10 mouse cellular contexts compared by ENCODE assay signal in genomic region chr11:44977921-44978397, GRCm38 (mm10).
DNase-seq lines count a peak whose midpoint lies in the region; ATAC-seq and TF ChIP-seq lines count a peak whose summit lies in the region.
"Had no signal": no experiment of that assay in that cellular context is flagged by ENCODE, and none has a peak within 500 bp of the region (broad histone marks: within the 10 kb centered on the region; RNA-seq: fewer than 3 reads in every experiment).

No protein-coding gene starts in this region.

- H3K9ac ChIP-seq in forebrain, embryonic 16.5 days (replicated peaks; ENCODE audit: low read depth, low read length) = no peak overlapping the region
- H3K9ac ChIP-seq in kidney, embryonic 16.5 days (replicated peaks; ENCODE audit: low read length) = no peak overlapping the region
- H3K9ac ChIP-seq: intestine, embryonic 15.5 days had no signal

- 0 out of 2 replicates have a peak overlapping the region, but pooled peaks have one; percentile 25 for H3K27ac ChIP-seq in gastrocnemius, adult 2 months
- no peak overlapping the region; the same call in 1 of the 2 replicates for H3K27ac ChIP-seq in forebrain, embryonic 16.5 days (ENCODE audit: low read length)
- no peak overlapping the region for H3K27ac ChIP-seq in kidney, embryonic 16.5 days (ENCODE audit: low read length)
- H3K27ac ChIP-seq: intestine, embryonic 15.5 days had no signal

- H3K36me3 ChIP-seq in forebrain, embryonic 16.5 days (ENCODE audit: control insufficient read depth, insufficient read depth) = no peaks in the 10 kb centered on the region
- H3K36me3 ChIP-seq in kidney, embryonic 16.5 days (ENCODE audit: insufficient read depth, low read length) = no peaks in the 10 kb centered on the region
- H3K36me3 ChIP-seq: intestine, embryonic 15.5 days had no signal

- no peak for TF ChIP-seq CTCF in gastrocnemius, adult 2 months (IDR thresholded peaks at IDR 0.05)

- WGBS in forebrain, embryonic 16.5 days = 47% methylated on average over 4 of the region's 4 CpGs
- 89% methylated on average over 4 of the region's 4 CpGs for WGBS in kidney, embryonic 16.5 days

- ATAC-seq in forebrain, embryonic 16.5 days = peak; percentile 95
- no peak for ATAC-seq in kidney, embryonic 16.5 days (ENCODE audit: low FRiP score, low TSS enrichment)
- ATAC-seq: intestine, embryonic 15.5 days had no signal

- no peak overlapping the region for H3K4me2 ChIP-seq in forebrain, embryonic 16.5 days (ENCODE audit: low read length)
- no peak overlapping the region for H3K4me2 ChIP-seq in kidney, embryonic 16.5 days (replicated peaks; ENCODE audit: low read depth, low read length)
- H3K4me2 ChIP-seq: intestine, embryonic 15.5 days had no signal

- DNase-seq in gastrocnemius, adult 2 months = no peak
- no peak for DNase-seq in gastrocnemius, adult 18-20 months (ENCODE audit: low spot score)
- DNase-seq in layer of hippocampus, postnatal 25 days (ENCODE audit: extremely low spot score in 1 of 2, low spot score in 1 of 2) = peak; percentile 11 to 20
- peak; percentile 17 for DNase-seq in right cerebral cortex, adult 18-20 months
- no peak for DNase-seq in lung, postnatal 36 days
- DNase-seq in lung, postnatal 14 days = no peak
- DNase-seq: cerebellum, adult 11-12 months had no signal

- no peak overlapping the region for H3K4me3 ChIP-seq in gastrocnemius, adult 2 months
- no peak overlapping the region for H3K4me3 ChIP-seq in forebrain, embryonic 16.5 days (replicated peaks; ENCODE audit: low read length)
- H3K4me3 ChIP-seq in kidney, embryonic 16.5 days (ENCODE audit: low read length) = no peak overlapping the region
- H3K4me3 ChIP-seq: intestine, embryonic 15.5 days had no signal

- intact Hi-C loops in gastrocnemius, adult 2 months (cut with DNase I) = no loop called here

- peaks cover 5% of the 10 kb centered on the region; the same call in 1 of the 2 replicates for H3K27me3 ChIP-seq in forebrain, embryonic 16.5 days (replicated peaks; ENCODE audit: control insufficient read depth, insufficient read depth, low read length)
- no peaks in the 10 kb centered on the region for H3K27me3 ChIP-seq in kidney, embryonic 16.5 days (ENCODE audit: insufficient read depth, low read length)
- H3K27me3 ChIP-seq: intestine, embryonic 15.5 days had no signal

- peaks cover 29% of the 10 kb centered on the region for H3K4me1 ChIP-seq in forebrain, embryonic 16.5 days (replicated peaks; ENCODE audit: control insufficient read depth, insufficient read depth, low read length)
- 0 out of 2 replicates have a peak, but pooled peaks cover 4% of the 10 kb centered on the region for H3K4me1 ChIP-seq in kidney, embryonic 16.5 days (ENCODE audit: insufficient read depth, low read length)

- no peaks in the 10 kb centered on the region for H3K9me3 ChIP-seq in forebrain, embryonic 16.5 days (ENCODE audit: control insufficient read depth, low read length)
- no peaks in the 10 kb centered on the region for H3K9me3 ChIP-seq in kidney, embryonic 16.5 days (ENCODE audit: low read length)
- H3K9me3 ChIP-seq: intestine, embryonic 15.5 days had no signal

Comparison
In these comparisons a context has a peak if more than half of its experiments do, and no peak if none do; other contexts are left out.
1. DNase-seq: peak in layer of hippocampus, postnatal 25 days (2 of 2) and right cerebral cortex, adult 18-20 months (single experiment); none in gastrocnemius, adult 2 months (single experiment), gastrocnemius, adult 18-20 months (single experiment), lung, postnatal 36 days (single experiment) and lung, postnatal 14 days (single experiment).